Mouse (Mus musculus) erythroblast, embryonic 14.5 days (primary cell): ENCODE measurements at regions not wholly inside any gene's neighbourhood (a gene's known extent, or its start where the extent isn't known, plus 50 kb on each side); places are given as distances from the start of the nearest gene placed in this dataset.

Experiments used
- GATA1 ChIP-seq: IDR thresholded peaks from 2 replicates; pipeline ENCODE4 v1.6.1; 2012; ENCODE audit warnings: low read length, inconsistent platforms, mixed read lengths
- TAL1 ChIP-seq: IDR thresholded peaks from 3 replicates; pipeline ENCODE4 v1.6.1; 2012; ENCODE audit warnings: low read length, inconsistent platforms, mixed read lengths

DNA sequence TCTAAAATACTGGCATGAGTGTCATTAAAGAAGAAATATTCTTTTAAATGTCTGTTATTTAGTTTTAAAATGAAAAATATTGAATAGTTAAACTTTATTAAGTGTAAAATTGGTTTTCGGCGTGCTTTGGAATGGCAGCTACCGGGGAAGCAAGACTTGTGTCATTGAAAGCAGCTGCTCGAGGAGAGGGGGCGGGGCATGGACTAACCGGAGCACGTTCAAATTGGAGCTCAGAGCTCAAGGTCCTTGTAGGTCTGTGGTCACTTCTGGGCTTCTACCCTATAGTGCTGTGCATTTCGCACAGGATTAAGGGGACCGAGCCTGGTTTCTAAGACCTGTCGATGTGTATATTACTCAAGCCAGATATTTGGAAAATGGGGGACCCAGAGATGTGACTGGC, 309.0 kb downstream of the Tshz3 start:
- no peak for TF ChIP-seq TAL1
- no peak for TF ChIP-seq GATA1
